Mouse (Mus musculus): ENCODE measurements around the gene Rnh1. TPM values are rescaled to one million over a fixed set of nuclear protein-coding genes. Genes with fewer than 3 reads are reported as not detected.

The Rnh1 gene
- polyA plus RNA-seq, 1 experiment from 2014 or later: 64.4 TPM

DNA sequence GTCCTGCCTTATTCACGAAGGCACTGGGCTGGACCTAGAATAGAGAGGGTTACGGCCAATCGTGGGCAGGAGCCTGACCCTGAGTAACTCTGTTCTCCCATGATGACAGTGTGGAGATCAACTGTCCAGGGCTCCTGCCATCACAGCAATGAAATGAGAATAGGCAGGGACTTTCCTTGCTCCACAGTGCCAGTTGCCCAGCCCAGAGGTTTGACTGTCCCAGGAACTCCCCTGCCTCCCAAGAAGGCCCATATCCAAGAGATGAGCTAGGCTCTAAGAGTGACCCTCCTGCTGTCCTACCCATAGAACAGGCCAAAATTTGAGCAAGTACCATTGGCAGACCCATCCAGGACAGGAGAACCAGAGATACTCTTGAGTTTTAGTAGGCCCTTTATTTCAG lies 16.1 kb upstream of the Rnh1 start:
- H3K4me1 ChIP-seq (replicated peaks; ENCODE audit: control insufficient read depth, insufficient read depth, low read length): peaks cover 3% of the 10 kb centered on the region; the same call in 1 of the 2 replicates
- DNase-seq (ENCODE audit: low spot score) (no peak), ATAC-seq (ENCODE audit: low FRiP score) (no peak)
- no peaks in the 10 kb centered on the region for H3K9me3 ChIP-seq (ENCODE audit: control insufficient read depth, low read length)
- no peaks in the 10 kb centered on the region for H3K27me3 ChIP-seq (ENCODE audit: control insufficient read depth, insufficient read depth, low read length)
- no peak overlapping the region for H3K27ac ChIP-seq (ENCODE audit: low read depth, low read length)
- H3K9ac ChIP-seq (ENCODE audit: low read depth, low read length): no peak overlapping the region
- 0 out of 2 replicates have a peak, but pooled peaks cover 3% of the 10 kb centered on the region for H3K36me3 ChIP-seq (ENCODE audit: control insufficient read depth, insufficient read depth, low read length)
- no peak overlapping the region for H3K4me2 ChIP-seq (replicated peaks; ENCODE audit: low read depth, low read length)
- no peak overlapping the region for H3K4me3 ChIP-seq (ENCODE audit: low read depth, low read length)
- WGBS: 95% methylated on average over 3 of the region's 3 CpGs

DNA sequence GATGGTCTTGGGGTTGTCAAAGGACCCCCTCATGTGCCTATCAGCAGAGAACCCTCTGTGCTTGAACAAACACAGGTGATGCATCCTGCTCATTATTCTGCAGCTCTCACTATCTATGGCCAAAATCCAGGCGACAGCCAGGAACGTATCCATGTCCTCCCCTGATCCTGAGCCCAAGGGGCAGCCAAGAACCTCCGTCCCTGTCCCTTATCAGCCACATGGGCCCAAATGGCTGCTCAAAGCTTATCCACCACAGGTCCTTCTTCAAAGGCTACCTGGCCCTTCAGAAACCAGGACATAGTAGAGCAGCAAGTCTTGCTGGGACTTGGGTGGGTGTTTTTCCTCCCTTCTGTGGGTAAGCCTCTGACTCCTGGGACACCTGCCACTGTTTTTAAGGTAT lies 15.5 kb upstream of the Rnh1 start:
- ATAC-seq (ENCODE audit: low FRiP score) (no peak), DNase-seq (ENCODE audit: low spot score) (no peak)
- H3K9me3 ChIP-seq (ENCODE audit: control insufficient read depth, low read length): no peaks in the 10 kb centered on the region
- no peak overlapping the region for H3K4me2 ChIP-seq (replicated peaks; ENCODE audit: low read depth, low read length)
- WGBS: 77% methylated on average over 3 of the region's 3 CpGs
- no peak overlapping the region for H3K4me3 ChIP-seq (ENCODE audit: low read depth, low read length)
- H3K9ac ChIP-seq (ENCODE audit: low read depth, low read length): no peak overlapping the region
- 0 out of 2 replicates have a peak, but pooled peaks cover 3% of the 10 kb centered on the region for H3K36me3 ChIP-seq (ENCODE audit: control insufficient read depth, insufficient read depth, low read length)
- peaks cover 3% of the 10 kb centered on the region; the same call in 1 of the 2 replicates for H3K4me1 ChIP-seq (replicated peaks; ENCODE audit: control insufficient read depth, insufficient read depth, low read length)
- H3K27me3 ChIP-seq (ENCODE audit: control insufficient read depth, insufficient read depth, low read length): no peaks in the 10 kb centered on the region
- H3K27ac ChIP-seq (ENCODE audit: low read depth, low read length): no peak overlapping the region

DNA sequence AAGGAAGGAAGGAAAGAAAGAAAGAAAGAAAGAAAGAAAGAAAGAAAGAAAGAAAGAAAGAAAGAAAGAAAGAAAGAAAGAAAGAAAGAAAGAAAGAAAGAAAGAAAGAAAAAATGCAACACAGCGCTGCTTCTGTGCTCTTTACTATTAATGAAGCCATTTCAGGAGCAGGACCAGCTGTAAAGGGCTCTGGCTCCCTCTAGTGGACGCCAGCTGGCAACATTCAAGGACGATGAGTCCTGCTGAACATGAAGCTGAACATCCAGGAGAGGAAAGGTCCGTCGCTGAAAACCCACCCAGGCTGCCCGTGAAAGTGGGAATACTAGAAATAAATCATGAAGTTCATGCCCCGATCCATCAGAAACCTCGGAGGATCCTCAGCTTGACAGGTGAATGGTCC lies 3.5 kb upstream of the Rnh1 start:
- Histone ChIP-seq H3K9ac (ENCODE audit: low read depth, low read length) (no peak overlapping the region), H3K4me3 (ENCODE audit: low read depth, low read length) (no peak overlapping the region), H3K36me3 (ENCODE audit: control insufficient read depth, insufficient read depth, low read length) (no peaks in the 10 kb centered on the region), H3K4me2 (replicated peaks; ENCODE audit: low read depth, low read length) (no peak overlapping the region), H3K9me3 (ENCODE audit: control insufficient read depth, low read length) (no peaks in the 10 kb centered on the region), H3K27ac (ENCODE audit: low read depth, low read length) (no peak overlapping the region), H3K4me1 (replicated peaks; ENCODE audit: control insufficient read depth, insufficient read depth, low read length) (no peaks in the 10 kb centered on the region), H3K27me3 (ENCODE audit: control insufficient read depth, insufficient read depth, low read length) (no peaks in the 10 kb centered on the region)
- peak; percentile 93 for DNase-seq (ENCODE audit: low spot score)
- no peak for ATAC-seq (ENCODE audit: low FRiP score)
- whole genome bisulfite sequencing: 2% methylated on average over 8 of the region's 8 CpGs

DNA sequence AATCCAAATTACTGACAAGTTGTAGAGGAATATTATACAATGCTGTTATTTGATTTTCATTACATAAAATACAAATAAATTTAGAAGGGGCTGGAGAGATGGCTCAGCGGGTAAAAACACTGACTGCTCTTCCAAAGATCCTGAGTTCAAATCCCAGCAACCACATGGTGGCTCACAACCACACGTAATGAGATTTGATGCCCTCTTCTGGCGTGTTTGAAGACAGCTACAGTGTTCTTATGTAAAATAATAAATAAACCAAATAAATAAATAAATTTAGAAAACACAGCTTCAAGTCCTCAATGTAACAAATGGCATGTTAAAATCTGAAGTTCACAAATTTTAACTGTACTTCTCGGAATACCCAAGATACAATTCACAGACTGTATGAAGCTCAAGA lies 2.4 kb upstream of the Rnh1 start:
- Histone ChIP-seq H3K4me3 (ENCODE audit: low read depth, low read length) (no peak overlapping the region), H3K27me3 (ENCODE audit: control insufficient read depth, insufficient read depth, low read length) (no peaks in the 10 kb centered on the region), H3K4me2 (replicated peaks; ENCODE audit: low read depth, low read length) (no peak overlapping the region), H3K9ac (ENCODE audit: low read depth, low read length) (no peak overlapping the region), H3K9me3 (ENCODE audit: control insufficient read depth, low read length) (no peaks in the 10 kb centered on the region), H3K36me3 (ENCODE audit: control insufficient read depth, insufficient read depth, low read length) (no peaks in the 10 kb centered on the region), H3K4me1 (replicated peaks; ENCODE audit: control insufficient read depth, insufficient read depth, low read length) (no peaks in the 10 kb centered on the region), H3K27ac (ENCODE audit: low read depth, low read length) (no peak overlapping the region)
- WGBS: 87% methylated on average over 4 of the region's 4 CpGs
- DNase-seq (ENCODE audit: low spot score) (no peak), ATAC-seq (ENCODE audit: low FRiP score) (no peak)

DNA sequence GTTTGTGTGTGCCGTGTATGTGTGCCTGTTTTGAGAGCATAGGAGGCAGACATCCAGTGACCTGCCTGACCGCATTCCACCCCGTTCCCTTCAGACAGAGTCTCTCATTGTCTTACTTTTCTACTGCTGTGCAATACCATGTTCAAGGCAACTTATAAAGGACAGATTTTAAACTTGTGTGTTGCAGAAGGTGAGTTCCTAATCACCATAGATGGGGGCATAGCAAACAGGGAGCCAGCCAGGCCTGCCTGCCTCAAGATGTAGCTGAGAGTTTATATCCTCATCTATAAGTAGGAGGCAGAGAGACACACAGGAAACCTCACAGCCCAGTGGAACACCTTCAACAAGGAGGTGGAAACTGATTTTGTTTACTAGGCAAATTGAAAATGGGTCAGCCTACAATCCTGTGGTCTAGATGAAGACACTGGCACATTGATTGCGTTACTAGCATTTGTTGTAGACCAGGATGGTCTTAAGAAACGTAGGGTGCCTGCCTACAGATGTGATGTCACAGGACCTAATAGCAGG lies 730 bp upstream of the Rnh1 start:
- peak overlapping the region; percentile 56; the same call in 1 of the 2 replicates for H3K4me2 ChIP-seq (replicated peaks; ENCODE audit: low read depth, low read length)
- DNase-seq (ENCODE audit: low spot score) (no peak), ATAC-seq (ENCODE audit: low FRiP score) (no peak)
- no peak overlapping the region for H3K27ac ChIP-seq (ENCODE audit: low read depth, low read length)
- H3K9ac ChIP-seq (ENCODE audit: low read depth, low read length): peak overlapping the region; percentile 60; the same call in 1 of the 2 replicates
- no peaks in the 10 kb centered on the region for H3K4me1 ChIP-seq (replicated peaks; ENCODE audit: control insufficient read depth, insufficient read depth, low read length)
- 90% methylated on average over 5 of the region's 5 CpGs for WGBS
- peak overlapping the region; percentile 45 for H3K4me3 ChIP-seq (ENCODE audit: low read depth, low read length)
- no peaks in the 10 kb centered on the region for H3K27me3 ChIP-seq (ENCODE audit: control insufficient read depth, insufficient read depth, low read length)
- no peaks in the 10 kb centered on the region for H3K9me3 ChIP-seq (ENCODE audit: control insufficient read depth, low read length)
- H3K36me3 ChIP-seq (ENCODE audit: control insufficient read depth, insufficient read depth, low read length): no peaks in the 10 kb centered on the region

DNA sequence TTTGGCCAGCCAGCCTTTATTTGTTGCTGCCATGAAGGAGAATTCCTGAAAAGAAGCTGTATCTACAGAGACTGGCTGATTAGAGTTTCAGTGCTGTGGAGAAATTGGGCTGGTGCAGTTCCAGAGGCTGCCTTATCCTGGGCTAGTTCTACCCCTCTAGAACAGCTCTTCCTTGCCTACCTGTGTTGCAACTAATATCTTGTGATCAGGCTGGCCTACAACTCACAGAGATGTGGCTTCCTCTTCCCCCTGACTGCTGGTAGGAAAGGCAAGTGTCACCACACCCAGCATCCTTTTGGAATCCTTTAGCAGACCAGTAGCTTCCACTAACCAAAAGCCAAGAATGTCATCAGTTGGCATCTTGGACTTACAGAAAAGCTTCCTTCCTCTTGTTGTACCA lies 2.8 kb downstream of the Rnh1 start:
- no peaks in the 10 kb centered on the region for H3K36me3 ChIP-seq (ENCODE audit: control insufficient read depth, insufficient read depth, low read length)
- H3K9ac ChIP-seq (ENCODE audit: low read depth, low read length): no peak overlapping the region
- no peaks in the 10 kb centered on the region for H3K27me3 ChIP-seq (ENCODE audit: control insufficient read depth, insufficient read depth, low read length)
- no peaks in the 10 kb centered on the region for H3K9me3 ChIP-seq (ENCODE audit: control insufficient read depth, low read length)
- DNase-seq (ENCODE audit: low spot score) (no peak), ATAC-seq (ENCODE audit: low FRiP score) (no peak)
- 0 out of 2 replicates have a peak, but pooled peaks cover 3% of the 10 kb centered on the region for H3K4me1 ChIP-seq (replicated peaks; ENCODE audit: control insufficient read depth, insufficient read depth, low read length)
- H3K4me3 ChIP-seq (ENCODE audit: low read depth, low read length): no peak overlapping the region
- H3K4me2 ChIP-seq (replicated peaks; ENCODE audit: low read depth, low read length): no peak overlapping the region
- H3K27ac ChIP-seq (ENCODE audit: low read depth, low read length): no peak overlapping the region

DNA sequence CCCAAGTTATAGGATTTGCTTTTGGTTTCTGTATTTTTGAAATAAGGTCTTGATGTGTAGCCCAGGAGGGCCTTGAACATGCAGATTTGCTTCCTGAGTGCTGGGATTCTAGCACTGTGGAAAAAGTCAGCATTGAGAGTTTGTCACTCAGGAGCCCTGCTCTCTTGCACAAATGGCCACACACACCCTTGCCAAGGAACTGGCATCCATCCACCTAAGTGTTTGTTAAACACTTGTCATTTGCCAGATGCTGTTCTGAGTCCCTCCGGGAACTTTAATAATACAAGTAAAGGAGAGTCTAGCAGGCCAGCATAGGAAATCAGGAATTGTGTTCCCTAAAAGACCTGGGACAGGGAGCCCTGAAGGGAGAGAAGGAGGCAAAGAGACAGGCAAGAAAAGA lies 3.4 kb downstream of the Rnh1 start:
- ATAC-seq (ENCODE audit: low FRiP score) (no peak), DNase-seq (ENCODE audit: low spot score) (no peak)
- Histone ChIP-seq H3K9me3 (ENCODE audit: control insufficient read depth, low read length) (no peaks in the 10 kb centered on the region), H3K27ac (ENCODE audit: low read depth, low read length) (no peak overlapping the region), H3K4me1 (replicated peaks; ENCODE audit: control insufficient read depth, insufficient read depth, low read length) (0 out of 2 replicates have a peak, but pooled peaks cover 3% of the 10 kb centered on the region), H3K9ac (ENCODE audit: low read depth, low read length) (no peak overlapping the region), H3K4me2 (replicated peaks; ENCODE audit: low read depth, low read length) (no peak overlapping the region), H3K27me3 (ENCODE audit: control insufficient read depth, insufficient read depth, low read length) (no peaks in the 10 kb centered on the region), H3K36me3 (ENCODE audit: control insufficient read depth, insufficient read depth, low read length) (no peaks in the 10 kb centered on the region), H3K4me3 (ENCODE audit: low read depth, low read length) (no peak overlapping the region)
- 92% methylated on average over 1 of the region's 1 CpGs for WGBS

DNA sequence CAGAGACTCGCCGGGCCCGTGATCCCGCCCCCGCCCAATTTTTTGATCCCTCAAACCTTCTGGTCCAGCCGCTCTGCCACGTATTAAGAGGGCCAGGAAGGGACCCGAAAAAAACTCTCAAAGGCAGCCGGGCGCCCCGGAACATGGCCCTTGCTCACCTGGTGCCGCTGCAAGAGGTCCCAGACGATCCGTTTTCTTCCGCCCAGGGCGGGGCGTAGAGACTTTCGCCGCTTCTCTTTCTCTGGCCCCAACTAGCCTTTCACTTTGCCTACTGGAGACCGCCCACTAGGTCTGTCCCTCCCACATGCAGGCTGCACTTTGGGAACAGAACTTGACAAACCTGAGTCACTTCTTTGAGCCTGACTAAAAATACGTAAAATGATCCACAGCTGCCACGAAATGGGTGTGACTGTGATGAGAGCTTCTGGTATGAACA lies 4.1 kb downstream of the Rnh1 start:
- no peak for ATAC-seq (ENCODE audit: low FRiP score)
- Histone ChIP-seq H3K4me2 (replicated peaks; ENCODE audit: low read depth, low read length) (peak overlapping the region; percentile 45), H3K4me3 (ENCODE audit: low read depth, low read length) (peak overlapping the region; percentile 26), H3K36me3 (ENCODE audit: control insufficient read depth, insufficient read depth, low read length) (no peaks in the 10 kb centered on the region), H3K9ac (ENCODE audit: low read depth, low read length) (peak overlapping the region; percentile 58), H3K9me3 (ENCODE audit: control insufficient read depth, low read length) (no peaks in the 10 kb centered on the region), H3K27me3 (ENCODE audit: control insufficient read depth, insufficient read depth, low read length) (no peaks in the 10 kb centered on the region), H3K4me1 (replicated peaks; ENCODE audit: control insufficient read depth, insufficient read depth, low read length) (0 out of 2 replicates have a peak, but pooled peaks cover 3% of the 10 kb centered on the region), H3K27ac (ENCODE audit: low read depth, low read length) (no peak overlapping the region)
- DNase-seq (ENCODE audit: low spot score): peak; percentile 27
- WGBS: 3% methylated on average over 21 of the region's 22 CpGs

DNA sequence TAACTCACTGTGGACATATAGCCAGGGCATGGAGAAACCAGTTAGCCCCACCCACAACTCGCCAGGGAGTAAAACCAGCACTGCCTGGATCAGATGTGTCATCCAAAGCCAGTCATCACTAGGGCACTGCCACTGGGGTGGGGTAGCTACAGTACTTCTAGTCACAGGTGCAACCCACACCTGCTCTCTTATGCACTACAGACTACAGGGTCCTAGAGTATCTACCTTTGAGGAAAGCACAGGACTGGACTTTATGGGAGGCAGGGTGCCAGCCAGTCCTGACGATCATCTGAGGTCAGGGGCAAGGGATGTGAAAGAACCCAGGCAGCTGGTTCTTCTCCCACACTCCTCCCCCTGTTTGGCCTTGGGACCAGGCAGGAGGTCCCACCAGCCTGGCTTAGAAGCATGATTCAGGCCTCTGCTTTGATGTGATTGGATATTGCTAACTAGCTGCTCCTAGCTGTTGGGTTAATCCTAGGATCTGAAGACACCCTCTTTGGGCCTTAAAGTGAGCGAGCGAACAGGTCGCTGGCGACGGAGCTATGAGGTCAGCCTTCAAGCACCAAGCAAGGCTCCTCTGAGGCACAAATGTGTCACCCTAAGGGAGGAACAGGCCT lies 4.6 kb downstream of the Rnh1 start:
- Histone ChIP-seq H3K9ac (ENCODE audit: low read depth, low read length) (peak overlapping the region; percentile 58), H3K4me2 (replicated peaks; ENCODE audit: low read depth, low read length) (peak overlapping the region; percentile 45), H3K27me3 (ENCODE audit: control insufficient read depth, insufficient read depth, low read length) (no peaks in the 10 kb centered on the region), H3K4me1 (replicated peaks; ENCODE audit: control insufficient read depth, insufficient read depth, low read length) (0 out of 2 replicates have a peak, but pooled peaks cover 3% of the 10 kb centered on the region), H3K9me3 (ENCODE audit: control insufficient read depth, low read length) (no peaks in the 10 kb centered on the region), H3K27ac (ENCODE audit: low read depth, low read length) (no peak overlapping the region), H3K4me3 (ENCODE audit: low read depth, low read length) (peak overlapping the region; percentile 26), H3K36me3 (ENCODE audit: control insufficient read depth, insufficient read depth, low read length) (no peaks in the 10 kb centered on the region)
- no peak for DNase-seq (ENCODE audit: low spot score)
- no peak for ATAC-seq (ENCODE audit: low FRiP score)
- WGBS: 22% methylated on average over 7 of the region's 7 CpGs

Measured in hindbrain, embryonic 11.5 days (tissue).